Mouse (Mus musculus): ENCODE measurements around the gene Gm3264. TPM values are rescaled to one million over a fixed set of nuclear protein-coding genes. Genes with fewer than 3 reads are reported as not detected.

The Gm3264 gene
- polyA plus RNA-seq (2014; fragmentation: Illumina TruSeq; extraction: RNeasy Lipid Tissue Mini Kit (QIAGEN cat#74804)) = not detected

GRCm38 (mm10) chr14:4855299-4855980 lies at the start of gene Gm3264:
Gene Gm3264 (plus strand): TSS chr14:4855576.

GRCm38 (mm10) chr14:4837806-4838205 lies 17.6 kb upstream of the Gm3264 start, which contains the start of gene Gm3269:
Gene Gm3269 (plus strand): TSS chr14:4838106.

GRCm38 (mm10) chr14:4892116-4892515 lies 36.7 kb downstream of the Gm3264 start, which contains the start of gene Gm3278:
Gene Gm3278 (plus strand): TSS chr14:4892416.

Other genes starting within 250 kb of the Gm3264 start
- not detected for gene Gm8159, start 223.2 kb upstream of the Gm3264 start, polyA plus RNA-seq (2014; fragmentation: Illumina TruSeq; extraction: RNeasy Lipid Tissue Mini Kit (QIAGEN cat#74804))
- gene Gm3239, start 191.4 kb upstream of the Gm3264 start, polyA plus RNA-seq (2014; fragmentation: Illumina TruSeq; extraction: RNeasy Lipid Tissue Mini Kit (QIAGEN cat#74804)) = not detected
- not detected for gene Gm7876, start 146.3 kb upstream of the Gm3264 start, polyA plus RNA-seq (2014; fragmentation: Illumina TruSeq; extraction: RNeasy Lipid Tissue Mini Kit (QIAGEN cat#74804))
- not detected for gene Gm3252, start 128.8 kb upstream of the Gm3264 start, polyA plus RNA-seq (2014; fragmentation: Illumina TruSeq; extraction: RNeasy Lipid Tissue Mini Kit (QIAGEN cat#74804))
- not detected for gene Gm9602, start 79.2 kb upstream of the Gm3264 start, polyA plus RNA-seq (2014; fragmentation: Illumina TruSeq; extraction: RNeasy Lipid Tissue Mini Kit (QIAGEN cat#74804))
- gene Gm3269, start 17.5 kb upstream of the Gm3264 start, polyA plus RNA-seq (2014; fragmentation: Illumina TruSeq; extraction: RNeasy Lipid Tissue Mini Kit (QIAGEN cat#74804)) = not detected
- not detected for gene Gm3278, start 36.8 kb downstream of the Gm3264 start, polyA plus RNA-seq (2014; fragmentation: Illumina TruSeq; extraction: RNeasy Lipid Tissue Mini Kit (QIAGEN cat#74804))
- not detected for gene Gm8297, start 128.4 kb downstream of the Gm3264 start, polyA plus RNA-seq (2014; fragmentation: Illumina TruSeq; extraction: RNeasy Lipid Tissue Mini Kit (QIAGEN cat#74804))
- gene Gm3298, start 160.3 kb downstream of the Gm3264 start, polyA plus RNA-seq (2014; fragmentation: Illumina TruSeq; extraction: RNeasy Lipid Tissue Mini Kit (QIAGEN cat#74804)) = not detected
- gene 4930555G01Rik, start 195.1 kb downstream of the Gm3264 start, polyA plus RNA-seq (2014; fragmentation: Illumina TruSeq; extraction: RNeasy Lipid Tissue Mini Kit (QIAGEN cat#74804)) = not detected
- gene Gm8281, start 215.5 kb downstream of the Gm3264 start, polyA plus RNA-seq (2014; fragmentation: Illumina TruSeq; extraction: RNeasy Lipid Tissue Mini Kit (QIAGEN cat#74804)) = 0.37 TPM

Data from ovary, adult 10 weeks (tissue).